Mouse (Mus musculus): ENCODE data around the gene Chrdl2. TPM values are rescaled to one million over a fixed set of nuclear protein-coding genes. Genes with fewer than 3 reads are reported as not detected.

The Chrdl2 gene
- polyA plus RNA-seq, 1 experiment from 2014 or later: not detected

DNA sequence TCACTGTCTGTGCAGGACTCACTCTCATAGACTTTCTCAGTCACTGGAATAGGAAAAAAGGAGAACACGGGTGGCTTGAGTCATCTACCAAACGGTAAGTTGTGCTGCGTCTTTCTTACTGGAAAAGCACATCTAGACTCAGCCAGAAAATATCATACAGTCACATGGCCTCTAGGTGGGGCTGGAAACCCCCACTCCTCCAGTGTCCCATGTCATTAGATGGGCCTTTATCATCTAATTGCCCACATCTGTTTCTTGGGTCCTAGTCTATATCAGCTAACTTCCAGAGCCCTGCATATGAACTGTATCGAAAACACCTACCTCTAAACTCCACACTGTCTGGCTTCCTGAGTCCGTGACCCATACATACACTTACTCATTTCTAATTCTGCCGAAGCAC, 77.8 kb downstream of the Chrdl2 start:
- WGBS: 85% methylated on average over 6 of the region's 6 CpGs
- H3K36me3 ChIP-seq (ENCODE audit: control insufficient read depth, insufficient read depth, low read length): peaks cover 23% of the 10 kb centered on the region
- DNase-seq (ENCODE audit: low spot score, missing footprints): no peak

More for the DNA sequence above, 77.8 kb downstream of the Chrdl2 start:
- no peak overlapping the region for H3K27ac ChIP-seq (ENCODE audit: low read depth, low read length)
- no peak overlapping the region for H3K4me3 ChIP-seq (ENCODE audit: low read depth, low read length)
- no peaks in the 10 kb centered on the region for H3K4me1 ChIP-seq (ENCODE audit: control insufficient read depth, insufficient read depth, low read length)
- H3K9me3 ChIP-seq (ENCODE audit: control insufficient read depth, low read length): no peaks in the 10 kb centered on the region
- H3K9ac ChIP-seq (ENCODE audit: low read length): no peak overlapping the region
- no peak for ATAC-seq (ENCODE audit: low FRiP score)
- H3K27me3 ChIP-seq (ENCODE audit: control insufficient read depth, insufficient read depth, low read length): no peaks in the 10 kb centered on the region
- H3K4me2 ChIP-seq: no peak overlapping the region

Other genes starting within 250 kb of the Chrdl2 start
- not detected in 2 replicates for gene Olfr521, start 242.7 kb upstream of the Chrdl2 start, polyA plus RNA-seq (2014; fragmentation: Nextera tagmentation; extraction: Ambion mirVana)
- 1.5 and 1.6 TPM in 2 replicates for gene Neu3, start 177.8 kb upstream of the Chrdl2 start, polyA plus RNA-seq (2014; fragmentation: Nextera tagmentation; extraction: Ambion mirVana)
- 0.29 and 0.44 TPM in 2 replicates for gene Xrra1, start 147.1 kb upstream of the Chrdl2 start, polyA plus RNA-seq (2014; fragmentation: Nextera tagmentation; extraction: Ambion mirVana)
- gene Spcs2, start 142.7 kb upstream of the Chrdl2 start, polyA plus RNA-seq (2014; fragmentation: Nextera tagmentation; extraction: Ambion mirVana): 385 and 386 TPM in 2 replicates
- 6.5 and 6.6 TPM in 2 replicates for gene Rnf169, start 25.7 kb upstream of the Chrdl2 start, polyA plus RNA-seq (2014; fragmentation: Nextera tagmentation; extraction: Ambion mirVana)
- 100 and 104 TPM in 2 replicates for gene Pold3, start 115.4 kb downstream of the Chrdl2 start, polyA plus RNA-seq (2014; fragmentation: Nextera tagmentation; extraction: Ambion mirVana)
- 16.7 and 18.7 TPM in 2 replicates for gene Lipt2, start 153.1 kb downstream of the Chrdl2 start, polyA plus RNA-seq (2014; fragmentation: Nextera tagmentation; extraction: Ambion mirVana)
- gene Kcne3, start 170.3 kb downstream of the Chrdl2 start, polyA plus RNA-seq (2014; fragmentation: Nextera tagmentation; extraction: Ambion mirVana): 1.1 and 3.0 TPM in 2 replicates
- 8.0 and 9.3 TPM in 2 replicates for gene Pgm2l1, start 221.2 kb downstream of the Chrdl2 start, polyA plus RNA-seq (2014; fragmentation: Nextera tagmentation; extraction: Ambion mirVana)

All from midbrain, embryonic 11.5 days (tissue).